Mouse (Mus musculus) lung, postnatal 0 days (tissue): ENCODE results near the gene Ptpre.

ENCODE experiments used
- CTCF ChIP-seq: IDR thresholded peaks from 2 replicates; pipeline ENCODE4 v1.5.1; 2016; ENCODE audit warnings: antibody characterized with exemption, mild to moderate bottlenecking
- EP300 ChIP-seq: IDR thresholded peaks from 2 replicates; pipeline ENCODE4 v1.6.1; 2016; ENCODE audit warnings: antibody characterized with exemption, mild to moderate bottlenecking, control low read depth

DNA sequence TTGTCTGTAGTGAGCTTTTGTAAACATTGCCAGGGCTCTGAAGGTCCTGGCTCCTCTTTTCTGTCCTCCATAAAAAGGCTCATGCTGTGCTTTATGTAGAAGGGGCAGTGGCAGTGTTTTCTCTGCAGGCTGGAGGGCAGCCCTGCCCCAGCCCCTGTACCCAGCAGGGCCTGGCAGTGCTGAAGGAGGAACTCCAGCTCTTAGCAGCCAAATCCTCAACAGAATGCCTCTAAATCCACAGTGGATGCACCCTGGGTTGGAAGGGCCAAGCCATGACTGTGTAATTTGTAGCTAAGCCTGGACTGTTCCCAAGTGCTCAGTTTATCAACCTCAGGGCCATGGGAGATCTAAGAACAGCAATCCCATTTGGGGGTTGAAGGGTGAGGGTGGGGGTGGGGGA is 85.0 kb downstream of the Ptpre start:
- TF ChIP-seq CTCF (no peak), EP300 (no peak)
